Mouse (Mus musculus): ENCODE results near the gene Rpl22. TPM values are rescaled to one million over a fixed set of nuclear protein-coding genes. Genes with fewer than 3 reads are reported as not detected.

Rpl22 gene
- total and polyA plus RNA-seq, 2 experiments = 22.2 to 199 TPM

DNA sequence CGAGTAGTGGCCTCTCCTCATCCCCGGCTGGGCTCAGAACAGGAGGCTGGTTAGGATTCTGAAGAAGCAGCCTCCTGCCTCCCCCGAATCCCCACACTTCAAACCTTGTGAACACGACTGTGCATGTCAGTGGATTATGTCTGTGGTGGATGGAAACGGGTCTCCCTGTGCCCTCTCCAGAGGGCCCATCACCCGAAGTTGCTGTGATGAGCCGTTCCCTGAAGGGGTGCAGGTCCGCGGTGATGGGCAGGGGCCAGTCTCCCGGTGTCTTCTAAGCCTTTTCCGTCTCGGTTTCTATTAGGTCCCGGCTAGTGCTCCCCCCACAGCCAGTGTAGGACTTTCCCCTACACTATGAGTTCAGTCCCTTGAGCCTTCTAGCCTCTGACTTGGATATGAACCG, 26.7 kb upstream of the Rpl22 start:
- peaks cover 8% of the 10 kb centered on the region for H3K4me1 ChIP-seq (ENCODE audit: control insufficient read depth, insufficient read depth, low read length)
- peaks cover 9% of the 10 kb centered on the region; the same call in 1 of the 2 replicates for H3K36me3 ChIP-seq (ENCODE audit: control insufficient read depth, insufficient read depth, low read length)
- no peak for DNase-seq (ENCODE audit: extremely low read depth, low read depth, low spot score)
- H3K9ac ChIP-seq (ENCODE audit: low read depth, low read length) = no peak overlapping the region
- no peak overlapping the region for H3K27ac ChIP-seq (replicated peaks; ENCODE audit: insufficient read depth, low read depth, low read length)
- WGBS = 88% methylated on average over 14 of the region's 14 CpGs
- H3K27me3 ChIP-seq (ENCODE audit: control insufficient read depth, insufficient read depth, low read length) = no peaks in the 10 kb centered on the region
- peaks cover 8% of the 10 kb centered on the region for H3K79me2 ChIP-seq (ENCODE audit: control insufficient read depth, insufficient read depth, low read length)
- H3K4me3 ChIP-seq (ENCODE audit: insufficient read depth, low read depth, low read length) = no peak overlapping the region
- TF ChIP-seq POLR2A (IDR thresholded peaks at IDR 0.05; ENCODE audit: extremely low read depth, insufficient read depth, low read length) = no peak
- TF ChIP-seq CTCF (IDR thresholded peaks at IDR 0.05; ENCODE audit: low read depth, low read length) = no peak

DNA sequence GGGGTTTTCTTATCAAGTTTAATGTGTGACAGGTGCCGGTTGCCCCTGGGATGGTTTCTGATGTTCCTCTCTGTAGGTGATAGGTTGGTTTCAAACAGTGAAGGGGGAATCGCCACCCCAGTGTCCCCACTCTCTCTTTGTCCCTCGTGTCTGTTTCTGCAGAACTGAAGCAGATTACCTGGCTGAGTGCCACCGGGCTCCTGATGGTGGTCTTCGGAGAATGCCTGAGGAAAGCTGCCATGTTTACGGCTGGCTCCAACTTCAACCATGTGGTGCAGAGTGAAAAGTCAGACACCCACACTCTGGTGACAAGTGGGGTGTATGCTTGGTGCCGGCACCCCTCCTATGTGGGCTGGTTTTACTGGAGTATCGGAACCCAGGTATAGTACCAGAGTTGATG, 25.2 kb upstream of the Rpl22 start:
- TF ChIP-seq POLR2A (IDR thresholded peaks at IDR 0.05; ENCODE audit: extremely low read depth, insufficient read depth, low read length) (no peak), CTCF (IDR thresholded peaks at IDR 0.05; ENCODE audit: low read depth, low read length) (no peak)
- Histone ChIP-seq H3K4me1 (ENCODE audit: control insufficient read depth, insufficient read depth, low read length) (peaks cover 8% of the 10 kb centered on the region), H3K36me3 (ENCODE audit: control insufficient read depth, insufficient read depth, low read length) (peaks cover 9% of the 10 kb centered on the region; the same call in 1 of the 2 replicates), H3K27ac (replicated peaks; ENCODE audit: insufficient read depth, low read depth, low read length) (no peak overlapping the region), H3K4me3 (ENCODE audit: insufficient read depth, low read depth, low read length) (no peak overlapping the region), H3K27me3 (ENCODE audit: control insufficient read depth, insufficient read depth, low read length) (no peaks in the 10 kb centered on the region), H3K79me2 (ENCODE audit: control insufficient read depth, insufficient read depth, low read length) (peaks cover 8% of the 10 kb centered on the region), H3K9ac (ENCODE audit: low read depth, low read length) (no peak overlapping the region)
- 96% methylated on average over 8 of the region's 8 CpGs for WGBS
- no peak for DNase-seq (ENCODE audit: extremely low read depth, low read depth, low spot score)

DNA sequence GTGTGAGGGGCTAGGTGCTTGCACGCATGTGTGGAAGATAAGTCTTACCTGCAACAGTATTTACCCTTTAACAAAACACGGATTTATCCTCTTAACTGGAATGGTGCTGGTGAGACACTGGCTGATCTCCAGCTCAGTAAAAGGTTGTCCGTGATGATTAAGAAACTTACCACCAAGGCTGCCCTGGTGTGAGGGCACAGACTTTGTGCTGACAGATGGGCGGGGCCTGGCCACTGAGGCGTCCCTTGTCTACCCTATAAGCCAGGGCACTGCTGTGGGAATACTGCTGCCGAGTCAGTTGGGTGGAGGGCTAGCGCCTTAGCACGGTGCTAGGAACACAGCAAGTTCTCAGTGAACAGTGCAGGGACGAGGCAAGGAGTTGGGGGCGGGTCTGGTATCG, 23.5 kb upstream of the Rpl22 start:
- peaks cover 9% of the 10 kb centered on the region; the same call in 1 of the 2 replicates for H3K36me3 ChIP-seq (ENCODE audit: control insufficient read depth, insufficient read depth, low read length)
- H3K9ac ChIP-seq (ENCODE audit: low read depth, low read length) = no peak overlapping the region
- no peak overlapping the region for H3K27ac ChIP-seq (replicated peaks; ENCODE audit: insufficient read depth, low read depth, low read length)
- peaks cover 8% of the 10 kb centered on the region for H3K79me2 ChIP-seq (ENCODE audit: control insufficient read depth, insufficient read depth, low read length)
- peak; percentile 61 for DNase-seq (ENCODE audit: extremely low read depth, low read depth, low spot score)
- no peak overlapping the region for H3K4me3 ChIP-seq (ENCODE audit: insufficient read depth, low read depth, low read length)
- H3K27me3 ChIP-seq (ENCODE audit: control insufficient read depth, insufficient read depth, low read length) = no peaks in the 10 kb centered on the region
- no peak for TF ChIP-seq CTCF (IDR thresholded peaks at IDR 0.05; ENCODE audit: low read depth, low read length)
- no peak for TF ChIP-seq POLR2A (IDR thresholded peaks at IDR 0.05; ENCODE audit: extremely low read depth, insufficient read depth, low read length)
- peaks cover 6% of the 10 kb centered on the region for H3K4me1 ChIP-seq (ENCODE audit: control insufficient read depth, insufficient read depth, low read length)
- 79% methylated on average over 11 of the region's 11 CpGs for whole genome bisulfite sequencing

DNA sequence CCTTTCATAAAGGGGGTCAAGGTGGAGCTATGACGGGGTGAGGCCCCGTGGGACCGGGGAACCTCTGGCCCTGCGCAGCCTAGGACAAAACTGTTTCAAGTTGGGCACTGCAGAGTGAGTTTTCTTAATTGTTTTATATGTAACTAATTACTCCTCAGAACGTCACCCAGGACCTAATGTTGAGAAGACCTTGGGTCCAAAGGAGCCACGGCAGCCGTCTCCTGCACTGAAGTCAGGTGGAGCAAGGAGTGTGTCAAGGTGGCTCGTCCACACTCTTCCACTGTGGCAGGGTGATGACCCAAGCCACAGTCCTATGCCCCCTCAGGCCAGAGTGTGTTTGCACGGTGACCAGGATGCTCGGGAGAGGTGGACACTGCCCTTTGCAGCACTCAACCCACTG, 22.4 kb upstream of the Rpl22 start:
- no peak for TF ChIP-seq CTCF (IDR thresholded peaks at IDR 0.05; ENCODE audit: low read depth, low read length)
- TF ChIP-seq POLR2A (IDR thresholded peaks at IDR 0.05; ENCODE audit: extremely low read depth, insufficient read depth, low read length) = no peak
- H3K4me3 ChIP-seq (ENCODE audit: insufficient read depth, low read depth, low read length) = no peak overlapping the region
- H3K4me1 ChIP-seq (ENCODE audit: control insufficient read depth, insufficient read depth, low read length) = 0 out of 2 replicates have a peak, but pooled peaks cover 3% of the 10 kb centered on the region
- no peaks in the 10 kb centered on the region for H3K27me3 ChIP-seq (ENCODE audit: control insufficient read depth, insufficient read depth, low read length)
- no peak for DNase-seq (ENCODE audit: extremely low read depth, low read depth, low spot score)
- H3K79me2 ChIP-seq (ENCODE audit: control insufficient read depth, insufficient read depth, low read length) = no peaks in the 10 kb centered on the region
- no peak overlapping the region for H3K27ac ChIP-seq (replicated peaks; ENCODE audit: insufficient read depth, low read depth, low read length)
- no peak overlapping the region for H3K9ac ChIP-seq (ENCODE audit: low read depth, low read length)
- peaks cover 9% of the 10 kb centered on the region; the same call in 1 of the 2 replicates for H3K36me3 ChIP-seq (ENCODE audit: control insufficient read depth, insufficient read depth, low read length)
- 80% methylated on average over 10 of the region's 10 CpGs for WGBS

DNA sequence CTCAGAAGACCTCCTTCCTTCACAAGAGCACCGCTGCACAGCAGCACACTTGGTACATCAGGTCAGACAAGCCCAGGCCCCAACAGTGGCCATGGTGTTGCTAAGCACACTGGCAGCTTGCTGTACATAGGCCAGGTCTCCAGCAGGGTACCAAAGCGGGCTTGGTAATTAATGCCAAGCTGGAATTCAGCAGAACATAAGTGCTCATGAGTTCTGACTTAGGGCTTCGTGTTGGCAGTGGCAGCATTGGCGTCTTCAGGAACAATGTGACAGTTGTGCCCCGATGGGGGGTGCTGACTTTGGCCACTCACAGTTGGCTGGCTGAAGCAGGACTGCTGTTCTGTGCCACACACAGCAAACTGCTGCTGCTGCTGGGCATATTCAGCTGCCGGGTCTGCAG, 20.9 kb upstream of the Rpl22 start:
- Histone ChIP-seq H3K4me1 (ENCODE audit: control insufficient read depth, insufficient read depth, low read length) (no peaks in the 10 kb centered on the region), H3K79me2 (ENCODE audit: control insufficient read depth, insufficient read depth, low read length) (no peaks in the 10 kb centered on the region), H3K27ac (replicated peaks; ENCODE audit: insufficient read depth, low read depth, low read length) (no peak overlapping the region), H3K9ac (ENCODE audit: low read depth, low read length) (no peak overlapping the region), H3K36me3 (ENCODE audit: control insufficient read depth, insufficient read depth, low read length) (peaks cover 9% of the 10 kb centered on the region; the same call in 1 of the 2 replicates), H3K27me3 (ENCODE audit: control insufficient read depth, insufficient read depth, low read length) (no peaks in the 10 kb centered on the region), H3K4me3 (ENCODE audit: insufficient read depth, low read depth, low read length) (no peak overlapping the region)
- 93% methylated on average over 6 of the region's 6 CpGs for WGBS
- TF ChIP-seq POLR2A (IDR thresholded peaks at IDR 0.05; ENCODE audit: extremely low read depth, insufficient read depth, low read length) (no peak), CTCF (IDR thresholded peaks at IDR 0.05; ENCODE audit: low read depth, low read length) (no peak)
- DNase-seq (ENCODE audit: extremely low read depth, low read depth, low spot score) = no peak

DNA sequence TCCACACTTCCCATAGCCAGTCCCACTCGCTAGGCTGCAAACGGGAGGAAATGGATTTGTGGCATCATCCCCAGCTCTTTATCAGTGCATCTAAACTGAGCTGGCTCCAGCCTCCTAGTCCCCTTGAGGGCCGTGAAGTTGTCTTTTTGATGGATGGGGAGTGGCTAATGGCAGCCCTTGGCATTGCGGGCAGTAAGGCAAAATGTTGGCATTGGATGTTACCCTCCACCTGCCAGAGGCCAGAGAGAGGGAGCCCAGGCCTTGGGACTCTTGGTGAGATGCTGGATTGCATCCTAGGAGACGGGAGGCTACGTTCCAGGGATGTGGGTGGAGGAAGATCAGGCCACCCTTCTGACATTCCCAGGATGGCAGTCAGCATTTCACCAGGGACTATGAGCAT, 19.6 kb upstream of the Rpl22 start:
- no peak for TF ChIP-seq CTCF (IDR thresholded peaks at IDR 0.05; ENCODE audit: low read depth, low read length)
- no peak for TF ChIP-seq POLR2A (IDR thresholded peaks at IDR 0.05; ENCODE audit: extremely low read depth, insufficient read depth, low read length)
- H3K4me3 ChIP-seq (ENCODE audit: insufficient read depth, low read depth, low read length) = no peak overlapping the region
- no peaks in the 10 kb centered on the region for H3K79me2 ChIP-seq (ENCODE audit: control insufficient read depth, insufficient read depth, low read length)
- peaks cover 3% of the 10 kb centered on the region; the same call in 1 of the 2 replicates for H3K36me3 ChIP-seq (ENCODE audit: control insufficient read depth, insufficient read depth, low read length)
- no peak overlapping the region for H3K9ac ChIP-seq (ENCODE audit: low read depth, low read length)
- no peak for DNase-seq (ENCODE audit: extremely low read depth, low read depth, low spot score)
- no peaks in the 10 kb centered on the region for H3K27me3 ChIP-seq (ENCODE audit: control insufficient read depth, insufficient read depth, low read length)
- no peaks in the 10 kb centered on the region for H3K4me1 ChIP-seq (ENCODE audit: control insufficient read depth, insufficient read depth, low read length)
- WGBS = 82% methylated on average over 6 of the region's 6 CpGs
- H3K27ac ChIP-seq (replicated peaks; ENCODE audit: insufficient read depth, low read depth, low read length) = no peak overlapping the region
